Mouse (Mus musculus): ENCODE measurements around the gene D1Ertd622e. TPM values are rescaled to one million over a fixed set of nuclear protein-coding genes. Genes with fewer than 3 reads are reported as not detected.
"Not testable (repeated sequence)": the region's sequence is repeated elsewhere in the genome, so short reads cannot be mapped to it uniquely, and the experiment has no call there.

D1Ertd622e gene
- total RNA-seq, 1 experiment from 2014 or later = 18.2 TPM

GRCm38 (mm10) chr1:97632545-97633256, 29.2 kb downstream of the D1Ertd622e start:
- no peak for DNase-seq

DNA sequence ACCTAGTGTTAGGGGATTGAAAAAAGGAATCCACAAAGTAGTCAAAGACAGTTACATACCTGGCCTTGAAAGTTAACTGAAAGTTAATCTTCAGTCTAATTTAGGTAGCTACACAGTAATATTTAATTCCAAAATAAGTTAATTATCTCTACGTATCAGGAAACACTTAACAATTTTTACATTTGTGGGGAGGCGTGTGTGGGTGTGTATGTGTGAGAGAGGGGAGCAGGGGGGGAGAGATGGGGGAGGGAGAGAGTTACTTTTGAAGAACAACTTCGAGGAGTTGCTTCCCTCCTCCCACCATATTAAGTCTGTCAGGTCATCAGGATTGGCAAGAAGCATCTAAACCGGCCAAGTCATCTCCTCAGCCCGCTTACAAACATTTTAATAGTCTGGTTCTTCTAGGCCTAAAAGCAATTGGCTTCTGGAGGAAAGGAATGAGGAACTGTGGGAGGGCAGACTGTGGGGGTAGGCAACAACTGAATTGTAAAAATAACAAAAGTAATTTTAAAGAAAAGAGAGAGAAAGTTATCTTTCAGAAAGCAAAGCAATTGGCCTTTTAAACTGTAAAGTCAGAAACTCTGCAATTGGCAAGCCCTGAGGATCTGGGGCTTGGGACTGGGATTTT, 29.9 kb downstream of the D1Ertd622e start:
- no peak for DNase-seq

- no peak for DNase-seq
Measured at GRCm38 (mm10) chr1:97630146-97630545, 31.7 kb downstream of the D1Ertd622e start.

DNA sequence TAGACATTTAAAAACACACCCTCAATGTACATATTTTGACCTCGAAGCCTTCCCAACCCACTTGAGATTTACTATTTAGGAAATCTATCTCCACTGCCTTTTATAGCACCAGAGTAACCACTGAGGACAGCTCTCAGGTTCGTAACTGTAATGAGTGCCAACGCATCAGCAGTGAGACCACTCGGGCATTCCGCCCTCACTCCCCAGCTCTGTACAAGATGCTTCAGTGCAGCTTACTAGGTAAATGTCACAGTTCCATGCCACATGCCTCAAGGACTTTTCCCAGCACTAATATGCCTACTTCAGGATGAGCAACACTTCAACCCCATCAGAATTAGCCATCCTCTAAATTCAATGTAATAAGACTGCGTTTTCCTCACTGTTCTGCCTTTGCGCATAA, 33.0 kb downstream of the D1Ertd622e start:
- DNase-seq = no peak

GRCm38 (mm10) chr1:97628016-97628415, 33.9 kb downstream of the D1Ertd622e start:
- no peak for DNase-seq

DNA sequence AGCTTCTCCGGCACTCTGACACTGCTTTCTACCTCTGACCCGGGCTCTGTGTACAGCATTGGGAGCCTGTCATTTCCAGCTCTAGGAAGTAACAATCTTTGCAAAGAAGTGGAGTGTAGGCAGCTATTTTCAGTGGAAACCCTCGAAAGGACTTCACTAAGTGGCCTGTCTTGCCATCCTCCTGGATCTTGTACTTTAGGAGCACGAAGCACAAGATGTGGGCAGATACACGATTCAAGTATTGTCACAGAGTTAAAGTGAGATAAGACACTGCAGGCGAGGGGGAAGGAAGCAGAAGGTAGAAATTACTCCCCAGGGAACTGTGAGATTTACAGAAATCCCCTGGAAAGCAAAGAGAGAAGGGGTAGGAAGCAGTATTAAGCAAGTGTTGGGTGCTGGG, 36.4 kb downstream of the D1Ertd622e start:
- DNase-seq = no peak

- no peak for DNase-seq
Measured at GRCm38 (mm10) chr1:97624386-97624785, 37.5 kb downstream of the D1Ertd622e start.

DNA sequence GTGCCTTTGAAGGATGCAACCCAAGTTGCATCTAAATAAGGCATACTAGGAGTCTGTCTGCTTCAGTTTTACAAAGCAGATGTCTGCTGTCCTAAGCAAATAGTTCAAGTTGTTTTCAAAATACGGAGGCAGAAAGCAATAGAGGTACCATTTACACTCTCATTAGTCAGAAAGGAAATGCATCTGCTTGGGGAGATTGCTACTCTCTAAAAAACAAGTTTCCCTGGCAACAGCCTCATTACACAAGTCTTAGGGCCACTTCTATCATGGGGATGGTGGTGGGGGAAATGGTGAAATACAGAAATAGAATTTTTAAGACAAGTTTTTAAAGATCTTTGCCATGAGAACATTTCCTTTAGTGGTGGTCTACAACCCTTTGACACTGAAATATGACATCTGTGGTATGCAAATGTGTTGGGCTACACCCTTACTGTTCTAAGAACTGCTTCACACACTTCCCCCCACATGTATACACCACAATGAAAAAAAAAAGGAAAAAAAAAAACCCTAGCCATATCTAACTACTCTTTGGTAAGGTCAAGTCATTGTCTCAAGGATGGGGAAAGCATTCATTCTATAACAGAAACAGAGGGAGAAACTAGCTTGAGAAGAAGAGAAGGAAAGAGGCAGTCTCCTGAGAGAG, 38.5 kb downstream of the D1Ertd622e start:
- no peak for DNase-seq

- no peak for DNase-seq
Measured at GRCm38 (mm10) chr1:97622574-97623208, 39.2 kb downstream of the D1Ertd622e start.

GRCm38 (mm10) chr1:97619621-97620320, 42.1 kb downstream of the D1Ertd622e start:
- DNase-seq = no peak

- no peak for DNase-seq
Measured at GRCm38 (mm10) chr1:97615525-97615924, 46.3 kb downstream of the D1Ertd622e start.

DNA sequence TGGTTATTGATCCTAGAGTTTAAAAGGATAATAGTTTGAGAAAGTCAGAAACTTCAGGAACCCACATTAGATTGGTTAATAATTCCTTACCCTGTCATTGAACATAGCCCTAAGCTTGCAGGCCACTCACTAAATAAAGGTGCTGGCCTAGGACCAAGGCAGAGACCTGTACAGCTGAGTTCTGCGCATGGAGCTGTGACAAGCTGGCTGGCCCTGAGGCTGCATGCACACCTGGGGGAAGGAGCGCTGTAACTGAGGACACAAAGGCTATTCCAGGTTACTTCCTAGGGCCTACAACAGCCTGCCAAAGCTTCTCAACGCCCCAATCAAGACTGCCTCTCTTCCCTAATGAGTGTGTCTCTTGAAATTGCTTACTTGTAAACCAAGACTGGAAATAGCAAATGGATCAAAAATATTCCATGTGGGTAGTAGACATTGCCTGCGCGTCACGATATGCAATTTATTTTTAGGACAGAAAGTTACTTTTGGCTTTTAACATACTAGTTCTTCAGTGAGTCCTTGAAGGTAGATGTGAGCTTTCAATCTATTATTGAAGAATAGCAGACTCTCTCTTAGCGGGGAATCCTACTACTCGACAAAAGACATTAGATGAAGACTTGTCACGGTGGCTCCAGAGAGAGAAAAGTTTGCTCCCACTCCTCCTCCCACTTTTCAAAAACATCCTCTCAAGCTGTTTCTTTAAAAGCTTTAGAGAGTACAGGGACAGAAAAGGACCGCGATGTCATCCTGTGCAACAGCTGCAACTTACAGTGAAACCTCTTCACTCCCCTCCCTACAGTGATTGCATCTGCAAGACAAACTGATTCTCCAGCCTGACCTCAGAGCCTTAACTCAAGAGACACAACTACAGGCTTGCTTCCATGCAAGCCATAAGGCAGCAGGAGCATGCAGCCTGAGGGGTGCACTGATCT, 47.1 kb downstream of the D1Ertd622e start:
- DNase-seq = no peak

- DNase-seq = no peak
Measured at GRCm38 (mm10) chr1:97611747-97612146, 50.1 kb downstream of the D1Ertd622e start.

DNA sequence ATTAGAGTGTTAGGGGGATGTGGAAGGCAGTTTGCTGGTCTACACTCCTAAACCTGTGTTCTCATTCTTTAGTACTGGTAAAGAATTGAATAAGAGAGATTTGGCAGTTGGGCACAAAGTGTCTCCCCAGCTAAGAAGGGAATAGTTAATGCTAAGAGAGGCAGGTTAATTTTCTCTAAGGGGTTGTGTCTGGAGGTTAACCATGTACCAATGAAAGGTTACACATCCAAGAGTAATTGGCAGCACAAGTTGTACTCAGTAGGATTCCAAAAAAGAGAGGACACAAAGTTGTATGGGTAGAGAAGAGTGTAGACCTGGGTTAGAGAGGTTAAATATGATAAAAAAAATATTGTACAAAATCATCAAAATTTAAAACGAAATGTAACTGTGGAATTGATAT, 58.5 kb downstream of the D1Ertd622e start:
- DNase-seq = no peak

- no peak for DNase-seq
Measured at GRCm38 (mm10) chr1:97600371-97600770, 61.5 kb downstream of the D1Ertd622e start.

- no peak for DNase-seq
Measured at GRCm38 (mm10) chr1:97599101-97599500, 62.8 kb downstream of the D1Ertd622e start.

DNA sequence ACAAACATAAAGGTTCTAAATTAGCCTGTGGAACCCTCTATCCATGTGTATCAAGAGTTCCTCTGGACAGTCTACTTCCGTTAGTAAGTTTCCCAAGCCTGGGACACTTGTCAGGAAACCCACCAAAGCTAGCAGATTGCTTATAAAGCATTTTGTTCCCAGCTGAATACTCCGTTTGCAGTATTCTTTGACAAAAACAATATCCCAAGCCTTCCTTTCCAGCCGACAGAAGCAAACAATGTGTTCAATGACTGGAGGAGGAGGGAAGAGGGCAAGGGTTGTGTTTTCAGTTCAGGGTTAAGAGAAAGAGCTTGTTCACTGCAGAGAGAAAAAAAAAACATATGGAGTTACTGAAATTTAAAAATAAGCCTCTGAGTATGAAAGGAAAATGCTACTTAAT, 73.3 kb downstream of the D1Ertd622e start:
- no peak for DNase-seq

DNA sequence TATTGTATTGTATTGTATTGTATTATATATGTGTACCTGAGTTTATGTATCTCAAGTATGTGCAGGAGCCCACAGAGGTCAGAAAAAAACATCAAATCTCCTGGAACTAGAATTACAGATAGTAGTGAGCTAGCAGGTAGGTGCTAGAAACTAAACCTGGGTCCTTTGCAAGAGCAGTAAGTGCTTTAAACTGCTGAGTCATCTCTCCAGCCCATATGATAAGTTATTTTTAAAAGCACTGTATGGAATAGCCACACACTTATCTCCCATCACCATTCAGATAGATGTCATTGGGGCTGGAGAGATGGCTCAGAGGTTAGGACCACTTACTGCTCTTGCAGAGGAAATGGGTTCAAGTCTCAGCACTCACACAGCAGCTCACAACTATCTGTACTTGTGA, 76.8 kb downstream of the D1Ertd622e start:
- DNase-seq = no peak

GRCm38 (mm10) chr1:97584171-97584570, 77.7 kb downstream of the D1Ertd622e start:
- DNase-seq = no peak

DNA sequence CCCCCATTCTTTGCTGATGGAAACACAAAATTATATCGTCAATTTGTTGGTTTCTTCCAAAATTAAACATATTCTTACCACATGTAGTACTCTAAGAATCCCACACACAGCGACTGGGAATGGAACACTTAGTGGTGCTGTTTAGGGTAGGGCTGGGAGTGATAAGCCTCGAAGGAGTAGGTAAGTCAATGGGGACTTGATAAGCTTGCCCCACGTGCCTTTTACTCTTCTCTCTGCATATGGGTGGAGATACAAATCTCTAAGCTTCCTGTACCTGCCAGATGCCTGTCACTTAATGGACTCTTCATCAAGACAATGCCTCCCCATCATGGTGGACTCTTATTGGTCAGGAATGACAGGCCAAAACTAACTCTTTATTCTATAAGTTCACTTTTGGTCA, 78.8 kb downstream of the D1Ertd622e start:
- no peak for DNase-seq

DNA sequence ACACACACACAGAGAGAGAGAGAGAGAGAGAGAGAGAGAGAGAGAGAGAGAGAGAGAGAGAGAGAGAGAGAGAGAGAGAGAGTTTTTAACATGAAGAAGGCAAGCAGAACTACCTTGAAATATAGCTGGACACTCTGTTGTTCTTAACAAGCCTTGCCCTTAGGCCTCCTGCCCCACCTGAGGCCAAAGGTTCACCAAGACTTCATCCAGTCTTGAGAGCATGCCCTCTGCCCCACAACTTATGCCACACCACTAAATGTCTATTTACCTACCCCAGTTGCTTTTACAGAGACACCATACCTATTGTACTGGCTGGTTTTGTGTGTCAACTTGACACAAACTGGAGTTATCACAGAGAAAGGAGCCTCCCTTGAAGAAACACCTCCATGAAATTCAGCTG, 81.2 kb downstream of the D1Ertd622e start:
- not testable (repeated sequence) for DNase-seq
